Mouse (Mus musculus) T-helper 17 cell (primary cell): Measurements from ENCODE around the gene Galnt10.
"Not testable (repeated sequence)": the region's sequence is repeated elsewhere in the genome, so short reads cannot be mapped to it uniquely, and the experiment has no call there.

Experiments
- in situ Hi-C, 2 experiments: fragments of 300-600 bp; cut with MboI, MseI; formaldehyde crosslinking; loops; 1 replicate in 1 of 2; 2 replicates in 1 of 2; pipeline ENCODE4 v1.15.1; 2025; ENCODE audit warnings: high pct_unique_total_duplicates in 2 of 2

Gene Galnt10

DNA sequence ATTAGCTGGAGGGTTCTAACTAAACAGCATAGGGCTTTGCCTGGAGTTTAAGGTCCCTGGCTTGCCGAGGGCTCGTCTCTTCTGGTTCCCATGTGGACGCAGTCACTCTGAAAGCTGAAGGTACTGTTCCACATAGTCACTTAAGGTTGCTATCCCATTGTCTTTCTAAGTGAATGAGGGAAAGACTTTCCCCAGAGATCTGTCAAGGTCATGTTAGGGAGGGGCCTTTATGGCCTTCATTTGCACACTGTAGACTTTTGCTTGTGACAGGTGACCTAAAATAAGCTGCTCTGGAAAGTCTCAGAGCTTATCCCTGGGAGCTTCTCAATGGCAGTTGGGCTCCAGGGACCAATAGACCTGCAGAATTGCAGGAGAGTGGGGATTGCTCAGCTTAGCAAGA, 168.4 kb downstream of the Galnt10 start:
- in situ Hi-C loops: loop anchor here in 1 of 2 experiments (25.0 kb wide), 1 partner anchor 249 kb away; no protein-coding TSS in a partner anchor

DNA sequence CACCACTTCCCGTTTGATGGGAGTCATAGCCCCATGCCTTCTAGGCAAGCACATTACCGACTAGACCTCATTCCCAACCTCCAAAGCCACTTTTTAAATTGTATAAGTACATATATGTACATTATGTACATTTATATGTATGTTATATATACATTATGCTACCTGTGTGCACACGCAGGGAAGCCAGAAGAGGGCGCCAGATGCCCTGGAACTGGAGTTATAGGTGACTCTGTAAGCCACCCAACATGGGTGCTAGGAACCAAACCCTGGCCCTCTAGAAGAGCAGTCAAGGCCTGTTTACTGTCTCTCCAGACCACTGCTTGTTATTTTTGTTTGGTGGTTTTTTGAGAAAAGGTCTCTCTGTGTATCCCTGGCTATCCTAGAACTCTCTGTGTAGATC, 172.9 kb downstream of the Galnt10 start:
- in situ Hi-C loops: loop anchor here (5.0 to 25.0 kb wide), 2 partner anchors 114 to 244 kb away; no protein-coding TSS in a partner anchor

DNA sequence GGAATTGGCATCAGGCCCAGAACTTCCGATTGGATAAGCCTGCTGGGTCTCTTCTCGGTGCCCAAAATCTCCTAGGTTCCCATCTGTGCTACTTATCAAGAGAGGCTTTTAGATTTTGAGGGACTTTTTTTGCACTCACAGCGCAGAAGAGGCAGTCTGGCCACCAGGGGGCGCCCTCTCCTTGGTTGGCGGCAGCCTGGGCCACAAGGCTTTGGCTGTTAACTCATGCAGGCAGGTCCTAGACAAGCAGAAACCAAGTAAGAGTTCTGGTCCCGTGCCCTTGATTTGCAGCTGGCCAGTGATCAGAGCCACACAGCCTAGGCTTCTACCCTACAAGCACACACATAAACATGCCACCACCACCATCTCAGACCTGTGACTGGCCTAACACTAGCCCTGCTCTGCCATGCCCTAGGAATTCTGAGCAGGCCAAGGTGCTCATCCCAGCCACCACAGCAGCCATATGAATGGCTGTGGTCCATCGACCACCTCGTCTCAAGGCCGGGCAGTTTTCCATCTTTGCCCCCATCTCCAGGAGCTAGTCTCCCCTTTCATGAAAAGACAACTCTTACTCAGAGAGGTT, 174.8 kb downstream of the Galnt10 start:
- in situ Hi-C loops: loop anchor here (5.0 to 25.0 kb wide), 2 partner anchors 112 to 242 kb away; no protein-coding TSS in a partner anchor

DNA sequence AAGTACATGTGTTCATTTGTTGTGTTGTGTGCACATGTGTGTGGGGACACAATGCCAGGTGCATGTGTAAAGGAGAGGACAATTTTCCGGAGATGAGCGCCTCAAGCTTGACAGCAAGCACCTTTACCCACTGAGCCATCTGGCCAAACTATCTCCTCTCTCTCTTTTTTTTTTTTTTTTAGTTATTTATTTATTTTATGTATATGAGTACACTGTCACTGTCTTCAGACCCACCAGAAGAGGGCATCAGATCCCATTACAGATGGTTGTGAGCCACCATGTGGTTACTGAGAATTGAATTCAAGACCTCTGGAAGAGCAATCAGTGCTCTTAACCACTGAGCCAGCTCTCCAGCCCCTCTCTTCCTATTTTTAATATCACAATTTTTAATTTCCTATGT, 177.9 kb downstream of the Galnt10 start:
- in situ Hi-C loops: loop anchor here in 1 of 2 experiments (25.0 kb wide), 1 partner anchor 239 kb away; no protein-coding TSS in a partner anchor

DNA sequence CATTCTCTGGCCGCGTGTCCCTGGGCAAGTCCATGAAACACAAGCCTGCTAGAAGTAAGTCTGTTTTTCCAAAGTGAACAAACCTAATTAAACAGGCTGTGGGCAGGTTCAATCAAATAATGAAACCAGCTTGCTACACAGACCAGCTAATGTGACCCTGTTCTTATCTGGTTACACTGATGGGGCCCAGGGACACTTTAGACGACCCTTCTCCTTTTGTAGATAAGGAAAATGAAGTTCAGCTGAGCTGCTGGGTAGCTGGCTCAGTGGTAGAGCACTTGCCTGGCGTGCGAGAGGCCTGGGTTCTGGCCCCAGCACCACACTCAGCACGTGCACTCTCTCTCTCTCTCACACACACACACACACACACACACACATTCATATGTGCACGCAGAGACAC, 178.5 kb downstream of the Galnt10 start:
- in situ Hi-C loops: loop anchor here in 1 of 2 experiments (25.0 kb wide), 1 partner anchor 239 kb away; no protein-coding TSS in a partner anchor

DNA sequence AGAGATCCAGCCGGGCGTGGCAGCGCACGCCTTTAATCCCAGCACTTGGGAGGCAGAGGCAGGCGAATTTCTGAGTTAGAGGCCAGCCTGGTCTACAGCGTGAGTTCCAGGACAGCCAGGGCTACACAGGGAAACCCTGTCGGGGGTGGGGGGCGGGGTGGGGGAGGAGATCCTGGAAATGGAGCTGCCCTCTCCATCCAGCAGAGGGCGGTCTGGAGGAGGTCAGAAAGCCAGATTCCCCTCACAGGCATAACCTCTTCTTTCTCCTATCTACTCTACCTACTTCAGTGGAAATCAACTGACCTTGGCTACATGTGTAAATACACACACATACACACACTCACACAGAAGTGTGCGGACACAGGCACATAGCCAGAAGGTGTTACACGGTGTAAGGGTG, 180.0 kb downstream of the Galnt10 start:
- in situ Hi-C loops: not testable (repeated sequence)

DNA sequence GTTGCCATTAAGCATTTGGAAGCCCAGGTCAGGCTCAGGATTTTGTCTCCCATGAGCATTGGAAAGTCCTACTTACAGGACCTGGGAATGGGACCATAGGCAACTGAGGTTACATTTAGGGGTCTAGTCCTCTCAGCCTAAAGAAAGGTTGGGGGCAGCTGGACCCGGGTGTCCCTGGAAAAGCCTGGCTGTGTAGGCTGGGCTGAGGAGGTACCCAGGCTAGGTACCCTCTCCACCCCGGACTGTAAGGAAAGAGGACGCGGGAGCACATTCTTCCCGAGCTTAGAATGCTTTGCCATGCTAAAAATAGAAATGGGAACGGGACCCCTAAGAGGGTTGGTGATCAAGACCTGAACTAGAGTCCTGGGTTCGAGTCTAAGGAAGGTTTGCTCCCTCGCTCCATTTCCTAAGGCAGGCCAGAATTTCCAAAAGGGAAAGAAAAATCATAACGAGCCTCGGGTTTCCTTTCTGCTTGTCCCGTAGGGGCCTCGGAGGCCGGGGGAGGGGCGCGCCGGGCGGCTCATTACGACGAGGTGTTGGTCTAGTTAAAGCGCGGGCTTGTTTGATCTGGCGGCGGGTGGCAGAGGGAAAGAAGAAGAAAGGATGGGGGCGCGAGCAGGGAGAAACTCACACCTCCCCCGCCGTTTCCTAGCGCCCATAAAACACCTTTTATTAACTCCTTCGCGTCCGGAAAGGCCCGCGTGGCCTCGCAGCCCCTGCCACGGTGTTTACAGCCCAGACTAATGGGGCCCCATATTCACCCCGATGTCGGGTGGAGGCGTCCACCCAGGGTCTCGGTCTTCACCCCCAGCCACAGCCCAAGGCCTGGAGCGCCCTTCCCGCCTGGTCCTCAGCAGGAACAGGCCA, 182.0 kb downstream of the Galnt10 start:
- in situ Hi-C loops: no loop called here

DNA sequence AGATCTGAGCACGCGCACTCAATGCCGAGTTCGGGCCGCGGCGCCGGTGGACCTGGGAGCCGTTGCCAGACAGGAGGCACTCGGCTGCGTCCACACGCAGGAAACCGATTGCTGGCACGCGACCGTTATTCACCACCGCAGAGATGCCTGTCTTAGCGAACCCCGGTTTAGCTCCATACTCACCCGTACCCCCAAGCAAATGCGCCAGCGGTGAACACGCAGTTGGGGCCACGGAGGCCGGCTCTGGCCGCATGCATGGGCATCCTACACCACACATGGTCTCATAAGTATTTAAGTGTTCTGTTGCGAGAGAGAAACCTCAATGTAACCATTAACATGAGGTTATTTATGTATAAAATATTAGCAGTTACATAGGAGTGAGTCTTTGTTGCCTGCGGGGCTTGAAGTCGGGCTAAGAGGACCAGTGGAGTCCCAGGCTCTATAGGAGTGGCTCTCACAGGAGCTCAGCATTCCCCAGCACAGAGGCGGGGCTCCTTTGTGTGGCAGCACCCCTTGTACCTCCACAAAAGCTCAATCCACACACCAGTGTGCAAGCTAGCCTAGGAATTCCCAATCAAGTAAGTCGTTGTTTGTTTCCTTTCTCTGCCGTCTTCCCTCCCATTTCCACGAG, 182.8 kb downstream of the Galnt10 start:
- in situ Hi-C loops: no loop called here

DNA sequence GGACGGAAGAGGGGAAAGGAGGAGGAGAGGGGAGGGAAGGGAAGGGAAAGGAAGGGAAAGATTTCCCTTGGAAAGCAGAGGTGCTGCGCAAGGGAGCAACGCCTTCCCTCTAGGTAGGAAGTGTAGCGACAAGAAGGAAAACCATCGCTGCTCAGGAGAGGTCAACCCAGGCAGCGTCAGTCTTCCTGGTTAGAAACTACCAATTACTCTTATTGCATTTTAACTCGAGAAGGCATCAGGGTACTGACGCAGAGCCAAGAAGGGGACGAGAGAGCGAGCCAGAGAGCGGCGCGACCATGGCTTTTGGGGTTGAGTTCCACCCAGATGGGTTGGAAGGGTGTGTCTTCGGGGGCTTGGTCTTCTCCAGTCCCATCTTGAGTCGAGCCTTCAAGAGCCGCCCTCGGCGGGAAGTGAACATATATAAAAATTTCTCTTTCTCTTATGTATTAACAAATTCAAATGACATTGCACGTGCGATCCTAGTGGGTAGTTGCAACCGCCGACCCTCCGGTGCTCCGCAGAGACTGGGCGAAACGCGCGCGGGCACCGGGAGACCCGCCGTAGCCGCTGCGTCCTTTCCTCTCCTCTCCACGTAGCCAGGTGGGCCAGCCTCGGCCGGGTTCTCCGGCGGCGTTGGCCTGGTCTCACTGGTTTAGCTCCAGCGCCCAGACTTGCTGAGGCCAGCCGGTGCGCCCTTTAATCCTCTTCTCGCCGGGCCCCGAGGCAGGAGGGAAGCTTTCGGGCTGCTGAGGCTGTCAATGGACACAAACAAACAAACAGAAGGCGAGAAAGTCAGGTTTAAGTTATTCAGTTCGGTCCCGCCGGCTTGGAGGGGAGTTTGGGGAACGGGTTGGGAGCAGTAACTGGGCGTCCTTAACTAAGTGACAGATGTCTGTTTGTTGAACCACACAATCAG, 184.0 kb downstream of the Galnt10 start:
- in situ Hi-C loops: no loop called here

DNA sequence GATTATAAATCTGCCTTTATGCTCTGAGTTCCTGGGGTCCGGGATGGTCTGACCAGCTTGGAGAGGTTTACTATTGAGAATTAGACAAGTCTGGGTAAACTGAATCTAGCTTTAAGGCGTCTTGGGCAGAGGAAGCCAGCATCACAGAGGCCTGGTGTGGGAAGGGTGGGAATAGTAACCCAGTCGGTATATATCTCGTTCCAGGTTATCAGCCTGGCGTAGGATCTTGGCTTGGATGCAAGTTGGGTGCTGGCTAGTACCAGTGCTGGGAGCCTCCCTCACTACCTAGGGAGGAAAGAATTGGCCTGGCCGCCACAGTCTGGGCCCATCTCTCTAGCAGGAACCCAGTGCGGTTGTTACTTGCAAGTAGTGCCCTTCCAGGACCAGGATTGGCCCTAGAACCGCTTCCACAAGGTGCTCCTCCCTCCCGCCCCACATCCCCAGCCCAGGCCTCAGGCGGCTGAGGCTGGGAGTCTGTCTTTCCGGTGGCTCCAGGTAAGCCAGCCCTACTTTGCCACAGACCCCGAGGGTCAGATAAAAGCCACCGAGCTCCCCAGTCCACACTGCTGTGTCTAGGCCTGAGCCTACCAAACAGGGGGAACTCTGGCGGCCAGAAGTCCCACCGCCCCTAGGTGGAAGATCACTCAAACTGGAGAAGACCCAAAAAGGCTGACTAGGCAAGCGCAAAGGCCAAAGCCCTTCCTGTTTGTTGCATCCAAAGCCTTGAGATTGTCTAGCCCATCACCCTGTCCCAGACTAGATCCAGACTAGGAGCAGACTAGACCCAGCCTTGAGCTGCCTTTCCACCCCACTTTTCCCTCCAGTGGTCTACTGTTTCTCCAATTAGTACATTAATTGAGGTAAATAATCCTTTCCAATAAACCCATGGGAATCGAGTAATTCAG, 184.9 kb downstream of the Galnt10 start:
- in situ Hi-C loops: no loop called here

DNA sequence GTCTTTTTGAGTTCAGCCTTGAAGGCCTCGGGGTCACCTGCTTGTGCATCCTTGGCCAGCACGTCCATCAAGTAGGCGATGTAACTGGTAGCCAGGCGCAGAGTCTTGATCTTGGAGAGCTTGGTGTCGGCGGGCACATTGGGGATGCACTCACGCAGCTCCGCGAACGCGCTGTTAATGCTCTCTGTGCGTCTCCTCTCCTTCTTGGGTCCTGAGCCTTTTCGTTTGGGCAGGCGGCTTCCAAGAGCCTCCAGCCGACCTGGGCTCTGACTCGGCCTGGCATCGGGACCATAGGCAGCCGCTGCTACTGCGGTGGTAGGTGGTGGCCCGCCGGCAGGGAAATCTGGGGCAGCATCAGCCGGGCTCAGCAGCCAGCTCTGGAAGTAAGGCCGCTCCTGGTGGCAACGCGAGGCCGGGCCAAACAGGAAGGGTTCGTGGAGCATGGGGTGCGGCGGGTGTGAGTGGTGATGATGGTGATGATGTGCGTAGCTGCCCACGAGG, 186.1 kb downstream of the Galnt10 start:
- in situ Hi-C loops: no loop called here

DNA sequence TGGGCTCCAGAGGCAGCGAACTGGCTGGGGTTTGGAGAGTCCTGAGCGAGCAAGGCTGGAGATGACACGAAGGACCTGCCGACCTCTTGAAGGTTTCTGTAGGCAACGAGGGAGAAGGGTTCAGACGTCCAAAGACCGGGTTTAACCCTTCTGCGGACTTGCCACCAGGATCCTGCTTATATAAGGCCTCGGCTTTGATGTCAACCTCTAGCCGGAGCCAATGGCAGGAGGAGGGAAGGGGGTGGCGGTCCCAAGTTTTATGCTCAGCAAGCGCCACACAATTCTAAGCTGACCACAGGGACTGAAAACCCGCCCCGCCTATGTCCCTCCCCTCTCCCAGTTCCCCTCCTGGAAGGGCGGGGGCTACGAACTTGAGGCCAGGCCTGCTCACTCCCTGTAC, 186.6 kb downstream of the Galnt10 start:
- in situ Hi-C loops: no loop called here

DNA sequence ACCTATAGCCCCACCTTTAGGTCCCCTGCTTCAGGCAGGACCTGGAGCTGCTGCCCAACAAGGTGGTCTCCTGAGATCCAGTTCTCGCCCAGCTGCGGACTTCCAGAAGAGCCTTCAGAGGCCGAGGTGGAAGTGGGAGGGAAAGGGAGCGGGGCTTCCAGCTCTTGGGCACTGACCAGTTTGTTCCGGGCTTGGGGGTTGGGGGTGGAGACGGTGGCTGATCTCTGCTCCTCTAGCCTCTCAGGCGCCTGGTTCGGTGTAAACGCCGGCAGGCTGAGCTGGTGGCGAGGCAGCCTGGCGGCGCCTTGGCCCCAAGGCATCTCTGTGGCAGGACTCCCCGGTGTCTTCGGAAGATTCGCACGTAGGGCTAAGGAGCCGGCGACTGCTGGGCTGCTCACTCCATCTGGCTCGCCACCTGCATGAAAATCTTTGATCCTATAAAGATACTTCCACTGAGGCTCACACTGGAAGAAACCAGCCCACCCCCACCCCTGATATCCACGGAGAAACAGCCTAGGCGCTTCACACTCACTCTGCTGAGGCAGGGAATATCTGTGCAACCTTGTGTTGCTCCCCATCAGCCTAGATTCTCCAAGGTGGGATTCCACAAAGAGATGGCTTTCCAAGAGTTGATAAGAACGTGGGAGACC, 187.4 kb downstream of the Galnt10 start, which contains the start of gene Hand1:
Hand1 (minus strand) TSS at position 267 of the 650 bp plus-strand sequence.
- in situ Hi-C loops: no loop called here

DNA sequence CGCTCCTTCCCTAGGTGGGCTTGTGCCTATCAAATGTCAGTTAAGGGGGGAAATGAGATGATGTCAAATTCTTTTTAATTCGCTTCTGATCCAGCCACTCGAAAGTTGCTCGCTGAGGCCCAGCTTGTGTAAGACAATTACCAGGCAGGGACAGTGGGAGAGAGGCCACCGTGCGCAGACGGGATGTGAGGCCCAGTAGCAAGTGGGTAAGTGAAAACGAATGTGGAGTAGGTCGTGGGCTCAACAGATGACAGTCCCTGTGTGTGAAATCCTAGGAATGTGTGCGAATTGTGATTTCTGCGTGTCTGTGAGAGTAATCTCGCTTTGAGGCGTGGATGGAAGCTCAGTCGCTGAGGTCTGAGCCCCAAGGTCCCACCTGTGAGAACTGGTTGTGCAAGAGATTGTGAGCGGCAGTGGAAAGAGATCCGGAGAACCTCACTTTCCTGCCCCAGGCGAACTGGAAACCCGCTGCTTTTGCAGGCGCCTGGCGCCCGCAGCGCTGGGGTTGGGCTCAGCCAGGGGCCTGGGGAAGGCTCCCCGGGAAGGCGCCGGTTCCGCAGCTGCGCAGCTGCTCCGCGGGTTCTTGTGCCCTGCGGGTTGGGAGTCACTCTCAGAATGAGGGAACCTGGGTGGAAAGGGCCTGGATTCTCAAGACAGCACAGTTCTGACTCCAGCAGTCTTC, 188.2 kb downstream of the Galnt10 start:
- in situ Hi-C loops: no loop called here

DNA sequence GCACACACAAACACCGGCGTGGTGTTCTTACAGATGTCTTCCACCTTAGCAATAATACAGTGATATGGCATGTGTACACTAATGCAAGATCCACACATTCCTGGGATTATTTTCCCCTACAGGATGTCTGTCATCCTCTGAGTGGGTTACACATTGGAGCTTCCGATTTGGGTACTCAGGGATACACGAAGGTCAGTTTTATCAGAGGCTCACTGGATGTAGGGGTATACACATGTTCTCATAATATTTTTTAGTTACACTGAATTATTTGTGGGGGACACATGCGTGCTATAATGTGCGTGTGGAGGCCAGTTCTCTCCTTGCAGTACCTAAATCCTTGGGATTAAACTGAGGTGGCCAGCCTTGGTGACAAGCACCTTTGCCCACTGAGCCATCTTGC, 188.8 kb downstream of the Galnt10 start:
- in situ Hi-C loops: no loop called here

DNA sequence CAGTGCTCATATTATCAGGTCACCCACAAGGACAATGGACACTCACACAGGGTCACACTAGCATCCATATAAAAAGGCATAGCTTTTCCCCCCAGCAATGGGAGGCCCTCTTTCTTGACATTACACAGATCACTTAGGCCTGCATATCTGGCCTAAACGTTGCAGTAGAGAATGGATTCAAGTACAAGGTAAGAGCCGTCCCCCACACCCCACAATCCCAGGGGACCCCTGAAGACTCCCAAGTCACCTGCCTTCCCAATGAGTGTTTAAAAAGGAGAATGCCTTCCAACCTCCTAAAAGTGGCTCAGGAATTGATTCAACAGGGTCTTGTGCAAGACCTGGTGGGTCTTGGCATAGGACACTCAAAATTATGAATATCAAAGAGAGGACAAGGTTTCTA, 190.1 kb downstream of the Galnt10 start:
- in situ Hi-C loops: no loop called here

DNA sequence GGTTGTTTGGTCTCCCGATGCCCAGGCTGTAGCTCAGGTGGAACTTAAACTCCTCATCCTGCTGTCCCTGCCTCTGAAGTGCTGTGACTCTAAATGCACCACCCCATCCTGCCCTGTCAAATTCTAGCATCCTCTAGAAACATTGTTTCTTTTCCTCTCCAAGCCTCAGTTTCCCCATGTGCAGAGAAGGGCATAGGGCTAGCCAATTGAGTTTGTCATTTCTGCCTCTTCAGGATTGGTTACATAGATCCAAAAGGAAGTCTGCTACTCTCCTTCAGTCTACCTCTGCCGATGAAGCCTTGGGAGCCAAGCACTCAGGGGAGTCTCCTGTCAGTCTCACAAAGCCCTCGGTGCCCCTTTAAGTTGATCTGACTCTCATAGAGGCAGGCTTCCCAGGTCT, 190.7 kb downstream of the Galnt10 start:
- in situ Hi-C loops: no loop called here

DNA sequence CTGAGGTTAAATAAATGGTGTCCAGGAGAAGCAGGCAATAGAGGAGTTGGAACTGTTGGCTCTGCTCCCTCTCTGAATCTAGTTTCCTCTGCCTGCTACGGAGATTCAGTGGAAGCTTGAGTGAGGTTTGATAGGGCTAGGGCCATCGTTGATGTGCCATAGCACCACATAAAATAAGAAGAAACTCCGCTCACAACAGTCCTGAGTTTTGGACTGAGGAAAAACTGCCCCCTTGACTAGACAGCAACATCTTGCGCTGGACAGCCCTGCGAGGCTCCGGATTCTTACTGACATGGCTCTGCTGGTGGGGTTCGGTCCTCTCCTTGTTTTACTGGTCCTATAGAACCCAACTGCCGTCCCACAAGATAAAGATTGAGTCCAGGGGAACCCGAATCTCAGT, 191.2 kb downstream of the Galnt10 start:
- in situ Hi-C loops: no loop called here
